In the genomic region with DNA sequence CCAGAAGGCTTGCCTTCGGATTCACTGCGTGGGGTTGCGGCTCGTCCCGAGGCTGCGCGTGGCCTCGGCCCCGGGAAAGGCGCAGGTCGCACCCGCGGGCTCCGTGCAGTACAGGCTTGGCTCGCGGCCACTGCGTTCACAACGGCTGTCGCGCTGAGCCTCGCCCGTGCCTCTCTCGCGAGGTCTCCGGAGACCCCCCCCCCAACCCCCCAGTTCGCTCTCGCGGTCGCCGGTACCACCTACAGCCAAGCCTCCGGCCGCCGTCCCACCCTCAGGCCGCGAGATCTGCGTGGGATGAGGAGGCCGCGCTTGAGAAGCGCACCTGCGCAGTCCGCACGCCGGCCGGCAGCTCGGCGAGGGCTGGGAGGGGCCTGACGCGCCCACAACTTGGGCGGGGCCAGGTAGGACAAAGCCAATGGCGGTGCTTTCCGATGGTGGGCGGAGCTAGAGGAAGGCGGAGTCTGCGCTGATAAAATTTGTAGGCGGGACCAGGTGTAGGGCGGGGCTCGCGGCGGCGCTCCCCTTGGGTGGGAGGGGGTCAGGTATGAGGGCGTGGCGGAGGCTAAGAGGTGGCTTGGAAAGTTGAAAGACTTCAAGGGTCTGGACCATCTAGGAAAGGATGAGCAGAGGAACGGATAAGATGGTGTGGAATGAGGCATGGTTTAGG, we compare ENCODE assay signal across 7 mouse cellular contexts. TPM values are rescaled to one million over a fixed set of nuclear protein-coding genes. Genes with fewer than 3 reads are reported as not detected.
DNase-seq lines count a peak whose midpoint lies in the region; ATAC-seq and TF ChIP-seq lines count a peak whose summit lies in the region.

No protein-coding gene starts in this region.

- no peak for TF ChIP-seq EP300 in heart, adult 2 months (IDR thresholded peaks at IDR 0.05; ENCODE audit: insufficient read depth, low read depth, low read length)

- no peak for TF ChIP-seq CTCF in heart, adult 2 months (IDR thresholded peaks at IDR 0.05)

- under 1% methylated on average over 55 of the region's 63 CpGs for WGBS in embryonic facial prominence, embryonic 12.5 days
- WGBS in heart, adult 2 months, result under 1% methylated on average over 63 of the region's 63 CpGs
- under 1% methylated on average over 63 of the region's 63 CpGs for WGBS in limb, embryonic 13.5 days
- under 1% methylated on average over 61 of the region's 63 CpGs for WGBS in midbrain, embryonic 16.5 days

- peak; percentile 63; the same call in 1 of the 2 replicates for TF ChIP-seq POLR2A in heart, adult 2 months (IDR thresholded peaks at IDR 0.05; ENCODE audit: insufficient read depth, low read depth, low read length)

- no peaks in the 10 kb centered on the region for H3K27me3 ChIP-seq in embryonic facial prominence, embryonic 12.5 days
- no peaks in the 10 kb centered on the region for H3K27me3 ChIP-seq in heart, adult 2 months (ENCODE audit: control insufficient read depth, insufficient read depth, low read length)
- no peaks in the 10 kb centered on the region for H3K27me3 ChIP-seq in limb, embryonic 13.5 days
- H3K27me3 ChIP-seq in midbrain, embryonic 16.5 days (ENCODE audit: control insufficient read depth, insufficient read depth, low read depth, low read length), result no peaks in the 10 kb centered on the region

- intact Hi-C loops in heart, adult 2 months (cut with DNase I), result loop anchor here (2.0 kb wide), 1 partner anchor 32 kb away; no protein-coding TSS in a partner anchor

- H3K4me3 ChIP-seq in embryonic facial prominence, embryonic 12.5 days, result peak overlapping the region; percentile 89
- H3K4me3 ChIP-seq in heart, adult 2 months, result peak overlapping the region; percentile 95
- H3K4me3 ChIP-seq in limb, embryonic 13.5 days, result peak overlapping the region; percentile 92
- H3K4me3 ChIP-seq in midbrain, embryonic 16.5 days (ENCODE audit: low read depth, low read length), result peak overlapping the region; percentile 93

- H3K4me2 ChIP-seq in embryonic facial prominence, embryonic 12.5 days (replicated peaks), result peak overlapping the region; percentile 89
- peak overlapping the region; percentile 93 for H3K4me2 ChIP-seq in limb, embryonic 13.5 days (replicated peaks)
- H3K4me2 ChIP-seq in midbrain, embryonic 16.5 days (ENCODE audit: low read length), result peak overlapping the region; percentile 97

- H3K4me1 ChIP-seq in embryonic facial prominence, embryonic 12.5 days, result peaks cover 15% of the 10 kb centered on the region
- peaks cover 7% of the 10 kb centered on the region for H3K4me1 ChIP-seq in heart, adult 2 months (ENCODE audit: control insufficient read depth, insufficient read depth, low read length)
- H3K4me1 ChIP-seq in limb, embryonic 13.5 days, result peaks cover 20% of the 10 kb centered on the region
- H3K4me1 ChIP-seq in midbrain, embryonic 16.5 days (ENCODE audit: control insufficient read depth, insufficient read depth, low read length), result peaks cover 34% of the 10 kb centered on the region

- H3K27ac ChIP-seq in embryonic facial prominence, embryonic 12.5 days, result 0 out of 2 replicates have a peak overlapping the region, but pooled peaks have one; percentile 19
- H3K27ac ChIP-seq in heart, adult 2 months, result peak overlapping the region; percentile 82
- peak overlapping the region; percentile 52; the same call in 1 of the 2 replicates for H3K27ac ChIP-seq in limb, embryonic 13.5 days
- H3K27ac ChIP-seq in midbrain, embryonic 16.5 days (ENCODE audit: low read length), result peak overlapping the region; percentile 81

- ATAC-seq in embryonic facial prominence, embryonic 12.5 days (ENCODE audit: insufficient number of reproducible peaks, insufficient read depth, low FRiP score, low TSS enrichment), result peak; percentile 90
- ATAC-seq in limb, embryonic 13.5 days (ENCODE audit: low FRiP score, low read depth), result peak; percentile 94
- ATAC-seq in midbrain, embryonic 16.5 days, result peak; percentile 94

- no peaks in the 10 kb centered on the region for H3K79me2 ChIP-seq in heart, adult 2 months (replicated peaks; ENCODE audit: control insufficient read depth, insufficient read depth, low read length)

- H3K36me3 ChIP-seq in embryonic facial prominence, embryonic 12.5 days, result no peaks in the 10 kb centered on the region
- peaks cover 9% of the 10 kb centered on the region for H3K36me3 ChIP-seq in heart, adult 2 months (ENCODE audit: control insufficient read depth, insufficient read depth, low read length)
- no peaks in the 10 kb centered on the region; the same call in 1 of the 2 replicates for H3K36me3 ChIP-seq in limb, embryonic 13.5 days
- H3K36me3 ChIP-seq in midbrain, embryonic 16.5 days (ENCODE audit: control insufficient read depth, insufficient read depth, low read length), result peaks cover 2% of the 10 kb centered on the region; the same call in 1 of the 2 replicates

- H3K9me3 ChIP-seq in embryonic facial prominence, embryonic 12.5 days, result no peaks in the 10 kb centered on the region
- H3K9me3 ChIP-seq in limb, embryonic 13.5 days, result no peaks in the 10 kb centered on the region
- H3K9me3 ChIP-seq in midbrain, embryonic 16.5 days (replicated peaks; ENCODE audit: control insufficient read depth, low read length, poor library complexity, severe bottlenecking), result no peaks in the 10 kb centered on the region

- H3K9ac ChIP-seq in embryonic facial prominence, embryonic 12.5 days, result peak overlapping the region; percentile 77
- H3K9ac ChIP-seq in heart, adult 2 months (ENCODE audit: low read depth, low read length), result peak overlapping the region; percentile 87
- peak overlapping the region; percentile 91 for H3K9ac ChIP-seq in limb, embryonic 13.5 days
- peak overlapping the region; percentile 96 for H3K9ac ChIP-seq in midbrain, embryonic 16.5 days (ENCODE audit: low read depth, low read length)

- DNase-seq in adrenal gland, postnatal 25 days, result peak; percentile 91
- DNase-seq in heart, adult 2 months, result peak; percentile 91 to 93
- DNase-seq in kidney, adult 8-10 months, result peak; percentile 92 to 95
- DNase-seq in spleen, postnatal 10 days (ENCODE audit: low spot score in 2 of 2), result peak; percentile 76 to 94

RNA-seq across cellular contexts. Expression of a gene that starts 6.1 kb away (rescaled TPM):
- total RNA-seq in adrenal gland, postnatal 25 days (2021), result 9.5 and 10.4 TPM in 2 replicates
- polyA plus RNA-seq in embryonic facial prominence, embryonic 12.5 days (2016; fragmentation: Nextera tagmentation; extraction: Ambion mirVana), result 6.5 and 6.6 TPM in 2 replicates
- 10 to 100 TPM in 1 of 2 experiments, 1 to 10 TPM in 1; 9.3 to 12.4 TPM for total RNA-seq in heart, adult 2 months (2021)
- 5.6 and 8.2 TPM in 2 replicates for polyA plus RNA-seq in heart, adult 2 months (2012; rRNA removed)
- 4.3 and 4.5 TPM in 2 replicates for polyA plus RNA-seq in limb, embryonic 13.5 days (2015; fragmentation: Nextera tagmentation; extraction: Ambion mirVana)
- 18.2 and 19.1 TPM in 2 replicates for polyA plus RNA-seq in midbrain, embryonic 16.5 days (2015; fragmentation: Nextera tagmentation; extraction: Ambion mirVana)

RNA-seq across cellular contexts. Expression of a gene that starts 13.1 kb away (rescaled TPM):
- total RNA-seq in adrenal gland, postnatal 25 days (2021), result not detected in 2 replicates
- polyA plus RNA-seq in embryonic facial prominence, embryonic 12.5 days (2016; fragmentation: Nextera tagmentation; extraction: Ambion mirVana), result 0.32 TPM in 1 of 2 replicates, not detected in the other
- not detected for total RNA-seq in heart, adult 2 months (2021)
- 0.27 TPM in 1 of 2 replicates, not detected in the other for polyA plus RNA-seq in heart, adult 2 months (2012; rRNA removed)
- polyA plus RNA-seq in limb, embryonic 13.5 days (2015; fragmentation: Nextera tagmentation; extraction: Ambion mirVana), result 1.1 and 1.6 TPM in 2 replicates
- not detected in 2 replicates for polyA plus RNA-seq in midbrain, embryonic 16.5 days (2015; fragmentation: Nextera tagmentation; extraction: Ambion mirVana)

Comparison
In these comparisons a context has a peak if more than half of its experiments do, and no peak if none do; other contexts are left out.
1. Peak in every context shown above with its lines: DNase-seq, ATAC-seq, H3K4me3 ChIP-seq and H3K27ac ChIP-seq.
2. H3K27ac ChIP-seq: peak in every context shown above with its lines; median percentile 82 in heart, adult 2 months; 81 in midbrain, embryonic 16.5 days; 52 in limb, embryonic 13.5 days; 19 in embryonic facial prominence, embryonic 12.5 days.